Mouse (Mus musculus) gastrocnemius, adult 8-10 months (tissue): ENCODE measurements around the gene Sgms1. TPM values are rescaled to one million over a fixed set of nuclear protein-coding genes. Genes with fewer than 3 reads are reported as not detected.
A peak's percentile ranks its signal among the peaks of the same experiment; 100 is the strongest.
"Not testable (repeated sequence)": the region's sequence is repeated elsewhere in the genome, so short reads cannot be mapped to it uniquely, and the experiment has no call there.

ENCODE experiments used
- DNase-seq, 2 experiments: peaks; one replicate each; pipeline ENCODE4 v3.0.0; 2022; ENCODE audit warnings: low spot score in 2 of 2
- total RNA-seq, 4 experiments: library from RNA; stranded (reverse); gene quantifications; 2 replicates each; pipeline ENCODE4 v1.2.4; 2022

Sgms1 gene
- total RNA-seq, 4 experiments from 2014 or later = 57.6 to 68.1 (median 61.3) TPM

DNA sequence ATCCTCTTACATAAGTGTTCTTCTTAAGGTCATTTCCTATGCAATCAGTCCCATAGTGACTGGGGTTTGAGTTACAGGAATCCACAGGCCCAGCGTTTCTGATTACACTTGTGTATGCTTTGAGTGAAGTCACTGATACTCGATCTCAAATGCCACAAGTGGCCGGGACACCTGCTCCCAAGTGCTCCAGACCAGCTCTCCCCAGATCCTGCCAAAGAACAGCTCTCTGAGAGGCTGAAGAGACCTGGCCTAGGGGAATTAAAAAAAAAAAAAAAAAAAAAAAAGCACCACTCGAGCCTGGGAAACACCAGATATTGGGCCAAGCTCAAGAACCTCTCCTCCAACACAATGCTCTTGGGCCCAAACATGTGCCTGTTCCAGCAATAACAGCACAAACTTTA is 62.9 kb downstream of the Sgms1 start:
- DNase-seq = peak; percentile 57 to 64

DNA sequence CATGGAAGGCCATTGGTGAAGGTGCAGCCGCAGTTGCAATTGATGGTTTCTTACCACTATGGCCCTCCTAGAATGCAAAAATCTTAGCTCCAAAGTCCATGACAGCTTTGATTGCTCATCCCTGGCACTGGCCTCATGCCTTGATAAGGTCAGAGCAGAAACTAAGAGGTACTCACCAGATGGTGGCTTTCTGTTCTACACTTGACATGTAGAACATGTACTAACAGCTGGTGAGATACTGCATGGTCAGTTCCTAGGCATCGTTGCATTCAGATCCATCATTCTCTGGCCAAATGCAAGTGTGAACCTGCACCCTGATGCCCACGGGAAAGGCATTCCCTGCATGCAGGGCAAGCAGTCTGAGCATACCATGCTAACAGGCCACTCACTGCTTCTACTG is 63.4 kb downstream of the Sgms1 start:
- no peak for DNase-seq

DNA sequence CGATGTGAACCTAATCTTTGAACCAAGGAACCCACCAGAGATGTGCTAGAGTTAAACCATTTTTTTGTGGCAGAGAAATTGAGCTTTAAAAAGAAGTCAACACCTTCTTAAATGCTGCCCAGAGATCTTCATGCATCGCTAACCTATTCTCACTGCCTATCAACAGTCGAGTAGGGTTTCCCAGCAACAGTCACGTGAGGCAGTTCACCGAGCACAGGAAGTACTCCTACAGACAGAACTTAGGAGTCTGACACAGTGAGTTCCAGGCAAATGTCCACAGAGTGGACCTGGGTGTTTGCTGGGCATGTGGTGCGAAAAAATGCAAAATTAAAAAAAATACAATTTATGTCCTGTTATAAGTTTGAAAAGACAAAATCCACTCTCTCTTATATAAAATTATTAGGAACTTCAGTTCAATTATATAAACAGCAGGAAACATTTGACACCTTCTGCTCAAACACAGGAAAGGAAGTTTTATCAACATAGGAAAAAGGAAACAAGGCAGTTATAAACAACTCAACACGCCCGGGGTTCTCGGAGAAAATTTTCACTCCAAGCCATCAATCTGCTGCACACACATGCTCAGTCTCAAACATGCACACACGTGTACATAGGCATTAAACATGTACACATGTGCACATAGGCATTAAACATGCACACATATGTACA is 64.3 kb downstream of the Sgms1 start:
- DNase-seq = no peak

DNA sequence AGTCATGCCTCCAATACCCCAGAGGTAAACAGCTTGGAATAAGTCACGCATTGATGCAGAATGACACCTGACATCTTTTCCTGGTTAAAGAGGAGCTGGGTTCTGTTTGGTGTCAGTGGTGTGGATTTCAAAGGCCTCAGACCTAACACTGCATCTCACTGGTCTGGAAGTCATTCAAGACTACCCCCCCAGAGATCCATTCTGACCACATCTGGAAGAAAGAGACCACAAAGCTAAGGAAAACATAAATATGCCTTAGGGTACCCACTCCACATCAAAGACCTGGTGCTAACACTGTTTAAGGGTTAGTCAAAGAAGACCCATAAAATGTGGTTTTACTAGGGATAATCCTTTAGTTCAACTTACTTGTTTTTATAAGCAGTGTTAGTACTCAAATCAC is 65.0 kb downstream of the Sgms1 start:
- no peak for DNase-seq

DNA sequence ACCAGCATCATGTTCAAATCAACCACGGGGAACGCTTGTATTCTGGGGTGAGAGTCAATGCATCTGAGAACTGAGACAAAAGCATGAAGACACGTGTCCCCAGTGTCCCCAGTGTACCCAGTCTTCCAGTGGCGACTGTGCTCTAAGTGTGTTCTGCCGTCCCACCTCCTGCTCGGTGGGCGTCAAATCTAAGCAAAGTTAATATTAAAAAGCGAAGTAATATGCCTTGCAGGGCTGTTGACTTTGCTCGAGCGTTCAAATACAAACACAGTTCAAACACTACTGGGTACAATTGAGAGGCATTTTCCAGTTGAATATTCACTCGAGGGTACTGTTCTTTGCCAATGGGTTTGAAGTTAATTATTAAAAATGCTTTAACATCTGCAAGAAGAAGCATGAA is 66.4 kb downstream of the Sgms1 start:
- DNase-seq = no peak

DNA sequence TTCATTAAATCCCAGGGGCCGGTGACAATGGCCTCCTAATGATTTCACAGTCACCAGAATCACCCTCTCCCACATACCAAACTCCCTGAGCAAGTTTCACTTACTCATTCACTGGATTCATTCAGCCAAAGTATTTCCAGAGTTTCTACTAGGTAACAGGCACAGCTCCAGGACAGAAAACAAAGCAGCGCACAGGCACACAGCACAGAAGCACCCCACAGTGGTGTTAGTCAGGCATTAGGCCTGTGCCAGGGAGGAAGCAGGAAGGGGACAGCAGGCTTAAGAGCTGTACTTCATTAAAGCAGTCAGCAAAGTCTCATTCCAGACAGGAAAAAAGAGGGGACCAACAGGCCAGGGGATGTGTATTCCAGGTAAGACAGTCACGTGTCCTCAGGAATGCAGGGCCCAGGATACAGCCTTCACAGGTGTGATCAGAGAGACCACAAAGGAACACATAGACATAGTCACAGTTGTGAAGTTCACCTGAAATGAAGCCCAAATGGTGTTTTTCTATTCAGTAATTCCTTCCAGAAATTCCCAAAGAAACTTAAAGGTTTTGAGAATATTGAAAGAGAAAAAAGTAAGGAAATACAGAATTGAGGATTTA is 67.0 kb downstream of the Sgms1 start:
- DNase-seq = no peak

DNA sequence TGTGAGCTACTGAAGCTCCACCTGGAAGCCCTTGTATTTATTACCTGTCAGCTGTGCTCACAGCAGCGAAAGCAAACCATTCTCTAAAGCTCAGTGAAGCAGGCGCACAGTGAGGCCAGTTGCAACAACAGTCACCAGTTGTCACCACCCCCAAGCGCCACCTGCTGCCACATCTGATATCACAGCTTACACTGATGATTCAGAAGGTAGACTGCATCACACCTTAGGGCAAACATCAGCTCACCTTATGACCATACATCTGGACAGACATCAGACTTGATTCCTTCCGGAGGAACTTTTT is 69.2 kb downstream of the Sgms1 start:
- DNase-seq = peak; percentile 33 to 37

DNA sequence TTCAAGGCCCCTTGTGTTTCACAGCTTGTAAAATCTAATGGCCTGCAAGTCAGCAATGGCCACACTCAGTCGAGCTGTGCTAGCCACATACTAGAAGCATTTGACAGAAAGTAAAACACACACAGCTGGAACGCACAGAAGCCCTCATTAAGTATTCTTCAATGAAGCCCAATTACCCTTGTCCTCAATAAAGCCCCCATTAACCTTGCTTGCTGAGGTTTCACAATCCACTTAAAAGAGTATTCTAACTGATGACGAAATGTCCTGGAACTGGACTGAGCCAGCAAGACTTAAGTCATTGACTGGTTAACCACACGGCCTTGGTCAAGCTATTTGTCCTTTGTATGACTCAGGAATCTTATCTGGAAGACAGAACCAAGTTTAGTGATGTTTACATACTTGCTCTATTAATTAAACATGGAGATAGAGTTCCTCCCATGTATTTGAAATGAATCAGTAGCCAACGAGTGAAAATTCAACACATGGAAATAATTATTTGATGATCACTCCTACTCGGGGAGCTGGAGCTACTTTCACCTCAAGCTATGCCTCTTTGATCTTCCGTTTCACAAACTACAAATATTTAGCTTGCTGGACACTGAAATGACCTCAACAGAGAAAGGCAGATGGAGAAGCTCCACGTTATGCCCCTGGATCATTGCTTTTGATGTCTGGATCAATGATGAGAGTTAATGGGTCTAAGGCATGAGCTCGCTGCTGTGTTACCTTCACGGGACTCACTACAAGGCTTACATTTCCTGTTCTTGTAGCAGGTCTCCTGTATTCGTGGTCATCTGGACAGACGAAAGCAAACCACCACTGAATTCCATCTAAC is 69.8 kb downstream of the Sgms1 start:
- no peak for DNase-seq

DNA sequence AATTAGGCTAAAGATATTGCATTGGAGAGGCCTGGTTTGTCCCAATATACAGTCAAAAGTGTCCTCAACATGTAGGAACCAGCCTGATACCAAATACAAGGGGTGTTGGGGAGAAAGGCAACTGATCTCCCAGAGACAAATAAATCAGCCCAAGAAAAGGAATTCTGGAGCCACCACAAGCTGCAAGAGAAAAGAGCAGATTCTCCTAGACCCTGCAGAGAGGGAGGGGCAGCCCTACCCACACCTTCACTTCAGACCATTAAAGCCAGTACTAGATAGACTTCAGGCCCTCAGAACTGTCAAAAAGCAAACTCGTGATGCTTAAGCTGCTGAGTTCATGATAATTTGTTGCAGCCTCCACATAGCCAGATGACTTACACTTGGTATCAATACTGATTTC is 70.5 kb downstream of the Sgms1 start:
- no peak for DNase-seq

DNA sequence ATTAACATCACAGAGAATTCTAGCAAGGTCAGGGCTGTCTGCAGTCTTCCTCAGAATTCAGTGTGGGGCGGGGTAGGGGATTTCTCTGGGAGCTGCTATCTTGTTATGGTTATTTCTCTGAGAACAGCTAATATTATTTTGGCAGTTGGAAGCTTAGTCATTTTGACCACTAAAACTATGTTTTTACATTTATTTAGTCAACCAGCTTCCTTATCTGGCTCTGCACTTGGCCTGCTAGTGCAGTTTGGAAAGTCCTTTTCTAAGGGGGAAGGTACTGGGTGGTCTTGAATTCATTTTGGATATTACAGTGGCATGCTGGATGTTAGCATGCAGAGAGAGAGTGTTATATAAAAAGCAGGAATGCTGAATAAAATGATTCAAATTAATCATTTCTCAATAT is 72.2 kb downstream of the Sgms1 start:
- not testable (repeated sequence) for DNase-seq

DNA sequence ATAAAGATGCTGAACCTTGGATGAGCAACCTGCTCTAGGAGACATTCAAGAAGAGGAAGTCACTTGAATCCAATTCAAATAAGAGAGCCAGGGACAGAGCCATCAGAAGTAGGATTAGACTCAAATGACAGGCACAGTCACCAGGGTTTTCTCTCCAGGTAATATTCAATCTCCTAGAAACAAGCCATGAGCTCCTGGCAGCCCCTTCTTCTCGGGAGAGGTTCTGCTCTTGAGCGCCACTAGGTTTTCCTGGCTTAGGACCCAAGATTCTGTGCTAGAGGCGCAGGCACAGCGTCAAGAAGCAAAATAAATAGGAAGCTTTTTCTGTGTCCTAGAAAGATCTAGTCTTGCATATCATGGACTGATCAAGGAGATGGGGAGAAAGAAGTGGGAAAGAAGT is 76.2 kb downstream of the Sgms1 start:
- DNase-seq = peak in 1 of 2 experiments; percentile 24

DNA sequence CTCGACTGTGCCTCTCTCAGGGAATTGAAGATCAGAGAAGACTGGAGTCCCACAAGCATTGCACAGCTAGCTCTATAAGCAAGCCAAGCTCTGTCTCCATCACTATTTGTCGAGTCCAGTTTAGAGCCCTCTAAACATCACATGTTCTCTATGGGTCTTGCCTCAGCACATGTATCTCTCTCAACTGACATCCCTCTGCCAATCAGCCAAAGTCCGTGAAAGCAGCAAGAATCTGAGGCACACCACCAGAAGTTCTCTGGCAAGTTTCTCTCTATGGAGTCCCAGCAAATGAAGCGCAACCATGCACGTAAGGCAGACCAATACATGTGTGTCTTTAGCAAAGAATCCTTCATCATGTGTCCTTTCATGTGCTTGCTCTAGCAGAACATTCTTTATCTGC is 77.8 kb downstream of the Sgms1 start:
- no peak for DNase-seq

DNA sequence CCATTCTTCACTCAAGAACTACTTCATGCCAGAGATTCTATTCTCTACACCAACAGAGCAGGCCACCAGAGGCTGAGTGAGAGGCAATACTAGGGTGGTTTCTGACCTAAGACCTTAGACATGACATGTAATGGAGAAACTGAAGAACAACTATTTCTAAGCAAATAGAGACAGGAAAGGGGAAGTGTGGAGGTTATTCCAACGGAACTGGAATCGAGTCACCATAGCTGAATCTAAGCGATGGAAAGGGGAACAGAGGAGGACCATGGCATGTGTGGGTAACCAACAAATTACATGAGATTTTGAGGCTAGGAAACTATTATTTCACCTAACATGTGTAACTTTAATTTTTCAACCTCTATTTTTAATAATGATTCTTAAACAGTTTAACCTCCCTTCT is 78.5 kb downstream of the Sgms1 start:
- DNase-seq = no peak

DNA sequence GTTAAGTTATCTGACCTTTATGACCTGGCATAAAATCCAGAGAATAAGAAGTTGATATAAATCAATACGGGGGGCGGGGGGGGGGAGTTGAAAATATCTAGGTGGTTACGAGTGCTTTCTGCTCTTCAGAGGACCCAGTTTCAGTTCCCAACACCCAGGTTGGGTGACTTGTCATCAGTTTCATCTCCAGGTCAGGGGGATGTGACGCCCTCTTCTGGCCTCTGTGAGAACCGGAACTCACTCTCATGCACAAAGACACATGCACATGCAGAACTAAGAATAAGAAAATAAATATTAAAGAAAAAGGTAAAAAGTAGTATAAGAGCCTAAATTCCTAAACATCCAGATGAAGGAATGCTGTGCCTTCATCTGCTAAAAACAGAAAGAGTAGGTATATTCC is 79.0 kb downstream of the Sgms1 start:
- no peak for DNase-seq

DNA sequence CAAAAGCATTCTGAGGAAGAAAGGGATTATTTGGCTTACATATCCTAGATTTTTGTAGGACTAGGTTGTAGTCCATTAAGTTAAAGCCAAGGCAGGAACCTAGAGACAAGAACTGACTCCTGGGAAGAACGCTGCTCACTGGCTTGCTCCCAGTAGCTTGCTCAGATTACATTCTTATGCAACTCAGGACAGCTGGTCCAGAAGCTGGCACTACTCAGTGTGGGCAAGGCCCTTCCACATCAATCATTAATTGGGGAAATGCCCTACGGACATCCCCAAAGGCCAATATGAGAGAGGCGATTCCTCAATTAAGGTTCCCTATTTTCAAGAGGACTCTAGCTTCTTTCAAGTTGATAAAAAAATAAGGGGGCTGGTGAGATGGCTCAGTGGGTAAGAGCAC is 80.2 kb downstream of the Sgms1 start:
- peak; percentile 75 for DNase-seq

DNA sequence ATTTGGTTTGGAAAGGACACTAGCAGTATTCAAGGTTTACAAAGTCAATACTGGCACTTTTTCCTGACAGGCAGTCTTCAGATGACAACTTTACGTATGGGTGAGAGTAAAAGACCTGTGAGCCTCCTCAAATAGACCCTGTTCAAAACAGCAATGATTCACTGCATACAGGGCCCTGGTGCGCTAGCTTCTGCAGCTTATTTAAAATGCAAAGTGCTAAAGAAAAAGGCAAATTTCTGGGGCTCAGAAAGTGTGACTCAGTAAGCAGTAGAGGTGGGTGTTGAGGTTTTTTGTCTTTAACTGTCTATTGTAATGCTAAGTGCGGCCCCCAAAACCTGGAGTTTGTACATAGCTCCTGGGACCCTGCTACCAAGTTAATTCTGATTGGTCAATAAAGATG is 81.2 kb downstream of the Sgms1 start:
- DNase-seq = no peak

DNA sequence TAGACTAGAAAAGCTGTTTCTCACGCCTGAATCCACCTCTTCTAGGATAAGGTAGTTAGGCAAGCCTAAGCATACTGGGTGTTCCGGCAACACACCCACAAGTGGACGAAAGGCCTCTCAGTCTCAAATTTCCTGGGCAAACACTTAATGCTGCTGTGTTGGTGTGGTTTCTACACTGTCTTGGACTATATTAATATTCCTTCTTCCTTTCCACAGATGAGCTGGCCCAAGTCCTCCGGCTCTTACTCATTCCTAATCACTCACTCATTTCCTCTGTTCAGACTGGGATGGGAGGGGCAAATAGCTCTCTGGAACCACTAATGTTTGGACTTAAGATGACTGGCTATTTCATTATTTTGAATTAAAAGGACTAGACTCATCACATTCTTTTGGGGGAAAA is 84.6 kb downstream of the Sgms1 start:
- peak; percentile 47 to 53 for DNase-seq

DNA sequence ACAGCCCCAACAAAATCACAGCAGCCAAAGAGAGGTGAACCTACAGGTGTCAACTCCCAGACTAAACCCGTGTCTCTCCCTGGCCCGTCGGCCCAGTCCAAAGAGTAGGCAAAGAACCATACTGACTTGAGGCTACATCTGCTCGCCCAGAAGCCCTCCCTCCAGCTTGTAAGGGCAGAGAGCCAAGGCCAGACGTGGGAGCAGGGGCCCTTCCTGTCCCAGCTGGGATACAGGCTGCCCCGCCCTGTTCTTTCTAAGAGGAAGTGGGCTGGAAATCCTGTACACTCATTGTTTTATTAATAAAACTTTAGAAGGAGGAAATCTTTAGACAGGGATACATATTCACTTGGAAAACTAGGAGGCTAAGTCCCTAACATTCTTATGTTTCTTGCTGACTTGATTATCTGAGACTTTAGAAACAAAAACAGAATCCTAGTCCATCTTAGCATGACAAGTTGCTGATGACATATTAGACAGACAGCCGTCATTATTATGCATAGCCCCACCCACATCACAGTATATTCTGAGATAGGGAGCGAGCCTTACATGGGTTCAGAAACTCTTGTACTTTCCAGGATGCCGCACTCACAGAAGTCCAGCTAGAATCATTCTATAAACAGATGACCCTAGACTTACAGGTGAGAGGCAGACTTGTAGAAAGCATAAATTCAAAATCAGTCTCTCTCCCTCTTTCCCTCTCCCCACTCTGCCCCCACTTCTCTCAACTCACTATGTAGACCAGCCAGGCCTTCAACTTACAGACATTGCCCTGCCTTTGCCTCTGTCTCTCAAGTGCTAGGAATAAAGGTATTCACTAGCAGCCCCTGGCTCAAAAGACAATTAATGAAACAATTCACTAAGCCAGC is 85.3 kb downstream of the Sgms1 start:
- peak; percentile 52 to 71 for DNase-seq

DNA sequence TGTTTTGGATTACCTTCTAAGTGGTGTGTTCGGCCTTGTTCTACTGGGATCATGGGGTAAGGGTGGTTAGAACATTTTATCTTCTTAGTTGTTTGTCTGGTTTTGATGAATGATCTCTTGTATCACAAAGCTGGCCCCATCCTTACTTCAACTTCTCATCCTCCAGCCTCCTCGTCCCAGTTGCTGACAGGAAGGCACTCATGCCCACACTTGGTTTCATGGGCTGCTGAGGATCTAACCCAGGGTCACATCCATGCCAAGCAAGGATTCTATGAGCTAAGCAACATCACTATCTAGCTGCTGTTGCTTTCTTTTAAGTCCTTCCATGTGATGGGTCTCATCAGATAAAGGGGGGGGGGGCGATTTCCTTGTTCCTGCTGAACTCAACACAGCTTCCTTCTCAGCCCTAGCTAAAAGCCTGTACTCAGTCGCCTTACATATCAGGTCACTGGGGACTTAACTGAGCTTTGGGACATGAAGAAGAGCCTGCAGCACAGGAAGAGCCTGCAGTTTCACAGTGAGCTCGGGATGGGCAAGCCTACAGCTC is 86.6 kb downstream of the Sgms1 start:
- no peak for DNase-seq

DNA sequence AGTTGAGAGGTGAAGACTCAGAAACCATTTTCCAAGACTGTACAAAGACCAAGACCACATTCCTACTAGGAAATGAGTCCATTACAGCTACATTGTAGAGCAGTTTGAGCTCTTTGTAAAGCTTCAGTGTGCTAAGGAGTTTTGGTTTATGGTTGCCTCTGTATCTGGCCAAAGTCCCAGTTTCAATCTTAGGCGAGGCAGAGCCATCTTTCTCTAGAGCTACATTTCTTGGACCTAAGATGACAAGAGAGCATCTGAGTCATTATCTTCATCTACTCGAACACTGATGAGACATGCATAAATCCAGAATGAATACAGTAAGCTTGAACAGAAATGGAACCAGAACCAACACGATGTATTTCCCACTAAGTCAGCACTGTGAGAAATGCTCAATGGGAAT is 87.9 kb downstream of the Sgms1 start:
- no peak for DNase-seq

DNA sequence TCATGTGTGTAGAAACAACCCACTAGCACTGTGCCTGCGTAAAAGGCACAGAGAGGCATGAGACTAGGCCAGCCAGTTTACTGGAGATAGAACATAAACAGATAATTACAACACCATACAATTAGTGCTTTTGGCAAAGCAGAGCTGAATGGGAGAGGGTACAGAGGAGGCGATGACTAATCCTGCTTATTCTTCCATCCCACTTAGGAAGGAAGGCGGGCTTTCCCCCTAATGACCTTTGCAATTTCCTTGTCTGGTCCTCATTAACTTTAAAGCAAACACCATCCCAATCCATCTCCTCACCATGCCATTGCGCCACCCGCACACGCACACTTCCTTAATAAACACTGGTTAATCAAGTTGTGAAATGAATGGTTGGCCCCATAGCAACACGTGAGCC is 91.3 kb downstream of the Sgms1 start:
- no peak for DNase-seq

DNA sequence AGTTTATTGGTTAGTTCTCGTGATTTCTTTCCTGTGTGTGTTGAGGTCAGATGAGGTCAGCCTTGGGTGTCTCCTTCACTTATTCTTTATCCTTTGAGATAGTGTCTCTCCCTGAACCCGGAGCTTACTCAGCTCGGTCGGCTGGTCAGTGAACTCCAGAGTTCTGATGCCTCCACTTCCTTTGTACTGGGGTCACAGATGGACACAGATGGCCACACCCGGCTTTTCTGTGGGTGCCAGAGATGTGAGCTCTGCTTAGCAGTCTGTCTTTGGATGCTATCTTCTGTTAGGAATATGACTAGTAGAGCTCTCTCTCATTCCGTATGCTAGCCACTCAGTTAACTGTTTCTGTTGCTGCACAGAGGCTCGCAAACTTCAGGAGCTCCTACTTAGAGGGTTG is 92.7 kb downstream of the Sgms1 start:
- DNase-seq = no peak
